Mouse (Mus musculus) layer of hippocampus, postnatal 25 days (tissue): ENCODE data around the gene Clptm1l. TPM values are rescaled to one million over a fixed set of nuclear protein-coding genes. Genes with fewer than 3 reads are reported as not detected.

Experiments used
- DNase-seq, 2 experiments: peaks; one replicate each; pipeline ENCODE4 v3.0.0; 2022; ENCODE audit warnings: mixed read lengths in 2 of 2, low spot score in 1 of 2; ENCODE audit errors: extremely low spot score in 1 of 2
- total RNA-seq, 2 experiments: library from RNA; stranded (reverse); gene quantifications; 2 replicates each; pipeline ENCODE4 v1.2.3; 2021

The Clptm1l gene
- 100 to 1,000 TPM; 130 to 140 TPM for total RNA-seq

DNA sequence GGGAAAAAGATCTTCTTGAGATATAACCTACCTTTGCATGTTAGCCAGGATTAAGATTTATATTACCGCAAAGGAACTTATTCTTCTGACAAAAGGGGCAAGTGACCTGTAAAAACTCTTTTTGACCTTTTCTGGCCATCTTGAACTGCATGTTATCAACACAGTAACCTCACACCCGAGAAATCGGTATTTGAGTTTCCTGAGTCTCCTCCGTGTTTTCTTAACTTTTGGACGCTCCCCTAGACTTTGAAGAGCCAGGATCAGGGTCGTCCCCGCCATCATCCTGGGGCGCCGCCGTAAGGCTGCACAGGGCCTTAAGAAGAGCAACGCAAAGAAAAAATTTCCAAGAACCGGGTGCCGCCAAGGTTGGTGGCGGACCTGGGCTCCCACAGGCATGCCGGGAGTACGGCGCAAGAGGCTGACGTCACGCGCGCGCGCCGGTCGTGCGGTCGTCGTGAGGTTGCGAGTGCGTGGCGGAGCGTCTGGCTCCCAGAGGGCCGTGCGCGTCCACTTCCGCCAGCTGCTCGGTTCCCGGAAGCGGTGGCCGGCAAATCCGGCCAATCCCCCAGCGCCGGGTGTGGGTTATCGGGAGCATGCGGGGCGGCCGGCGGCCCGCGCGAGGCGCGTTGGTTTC is at the start of gene Clptm1l:
TSS of gene Clptm1l (plus strand) at position 485 of the 634 bp plus-strand sequence.
- DNase-seq: peak; percentile 98

DNA sequence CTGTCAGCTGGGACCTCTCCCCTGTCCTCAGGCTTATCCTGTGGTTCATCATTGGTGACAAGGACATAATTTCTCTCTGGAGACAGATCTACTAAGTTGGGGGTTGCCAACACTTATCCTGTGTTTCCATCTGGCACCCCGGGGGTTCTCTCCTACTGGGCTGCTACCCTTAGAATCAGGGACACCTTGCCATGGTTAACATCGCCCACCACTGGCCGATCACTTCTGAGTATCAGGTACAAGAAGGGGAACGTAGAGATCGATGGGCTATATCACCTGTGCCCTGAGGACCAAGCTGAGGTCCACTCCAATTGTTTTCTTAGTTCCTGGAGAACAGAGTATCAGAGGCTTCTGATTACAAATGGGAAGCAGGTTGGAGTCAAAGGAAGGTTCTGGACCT is 39.6 kb upstream of the Clptm1l start:
- DNase-seq: no peak

DNA sequence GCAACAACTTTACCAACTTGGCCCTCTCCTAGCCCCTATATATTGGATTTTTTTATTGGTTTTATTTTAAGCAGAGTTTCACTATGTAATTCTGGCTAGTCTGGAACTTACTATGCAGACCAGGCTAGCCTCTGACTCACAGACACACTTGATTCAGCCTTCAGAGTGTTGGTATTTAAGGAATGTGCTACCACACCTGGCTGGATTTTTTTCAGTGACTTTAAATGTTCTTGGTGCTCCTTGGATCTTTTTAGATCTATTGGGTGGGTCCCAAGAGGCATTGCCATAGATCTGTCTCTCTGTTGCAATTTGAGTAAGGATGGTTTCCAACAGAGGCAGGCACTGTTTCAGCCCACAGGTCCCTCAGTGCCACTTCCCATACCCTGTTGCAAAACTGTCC is 28.8 kb upstream of the Clptm1l start:
- no peak for DNase-seq

DNA sequence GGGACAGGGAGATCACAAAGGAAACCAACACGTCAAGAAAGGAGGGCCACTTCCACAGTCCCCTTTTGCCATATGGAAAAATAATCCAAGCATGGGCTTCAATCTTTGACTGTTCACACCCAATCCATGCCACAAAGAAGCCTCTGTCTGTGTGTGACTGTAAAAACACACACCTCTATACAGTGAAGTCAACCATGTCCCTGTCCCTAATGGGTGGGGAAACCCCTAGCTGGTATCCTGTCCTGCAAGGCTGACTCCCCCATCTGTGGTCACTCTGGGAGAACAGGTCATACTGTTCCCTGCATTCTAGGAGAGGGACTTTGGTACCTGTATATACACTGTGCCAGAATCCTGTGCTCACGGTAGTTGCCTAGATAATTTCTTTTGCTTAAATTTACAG is 26.5 kb upstream of the Clptm1l start:
- no peak for DNase-seq

DNA sequence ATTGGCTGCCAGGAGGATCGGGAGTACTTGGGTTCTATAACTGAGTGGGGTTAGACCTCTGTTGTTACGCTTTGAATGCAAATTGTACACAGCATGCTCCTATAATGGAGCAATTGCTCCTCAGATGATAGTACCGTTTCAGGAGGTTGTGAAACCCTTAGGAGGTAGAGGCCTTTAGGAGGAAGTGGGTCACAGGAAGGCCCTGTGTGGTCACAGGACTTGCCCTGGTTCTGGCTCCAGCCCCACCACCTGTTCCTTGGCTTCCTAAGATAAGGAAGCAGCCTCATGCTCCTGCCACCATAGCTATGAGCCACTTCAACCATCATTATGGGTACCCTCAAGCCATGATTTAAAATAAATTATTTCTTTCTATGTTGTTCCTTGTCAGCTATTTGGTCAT is 12.3 kb upstream of the Clptm1l start:
- no peak for DNase-seq

DNA sequence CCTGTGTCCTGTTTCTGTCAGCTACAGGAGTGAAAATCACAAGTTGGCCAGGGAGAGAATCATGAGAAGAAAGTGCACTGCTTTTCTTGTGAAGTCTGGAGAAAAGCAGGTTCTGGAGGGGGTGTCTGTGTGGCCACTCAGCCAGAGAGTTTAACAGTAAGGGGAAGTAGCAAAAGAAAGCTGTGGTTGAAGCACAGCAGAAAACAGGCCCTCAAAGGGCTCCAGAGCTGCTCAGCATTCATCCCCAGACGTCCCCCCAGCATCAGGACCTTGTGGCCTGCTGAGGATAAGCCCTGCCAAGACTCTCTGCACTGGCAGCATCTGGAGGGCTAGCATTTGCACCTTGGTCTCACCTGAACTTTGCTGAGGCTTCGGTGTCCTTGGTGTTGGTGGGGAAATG is 11.3 kb upstream of the Clptm1l start:
- no peak for DNase-seq

DNA sequence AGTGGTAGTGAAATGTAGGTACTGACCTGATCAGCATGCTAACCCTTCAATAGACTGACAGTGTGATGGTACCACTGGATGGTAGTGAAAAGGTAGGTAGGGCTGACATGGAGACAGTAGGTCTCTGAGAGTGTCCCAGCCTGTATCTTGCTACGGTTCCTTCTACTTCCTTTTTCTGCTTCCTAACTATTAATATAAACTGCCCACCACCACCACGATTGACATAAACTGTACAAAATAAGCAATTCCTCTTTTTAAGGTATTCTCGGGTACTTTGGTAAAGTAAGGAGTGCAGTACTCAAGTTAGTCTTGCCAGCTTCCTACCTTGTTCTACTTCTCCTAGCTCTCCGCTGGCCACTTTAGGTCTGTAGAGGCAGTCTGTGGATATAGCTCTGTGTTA is 7.5 kb upstream of the Clptm1l start:
- DNase-seq: no peak

DNA sequence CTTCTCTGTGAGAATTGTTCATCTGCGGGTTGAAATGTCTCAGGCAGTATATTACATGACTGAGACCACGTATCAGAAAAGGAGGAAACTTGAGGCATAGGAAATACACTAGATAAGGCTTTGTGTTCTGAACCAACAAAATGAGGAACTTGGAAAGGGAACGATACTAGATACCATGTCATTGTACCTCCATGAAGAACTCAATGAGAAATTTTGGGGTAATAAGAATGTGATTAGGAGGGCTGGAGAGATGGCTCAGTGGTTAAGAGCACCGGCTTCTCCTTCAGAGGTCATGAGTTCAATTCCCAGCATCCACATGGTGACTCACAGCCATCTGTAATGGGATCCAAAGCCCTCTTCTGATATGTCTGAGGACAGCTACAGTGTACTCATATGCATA is 3.6 kb upstream of the Clptm1l start:
- no peak for DNase-seq

DNA sequence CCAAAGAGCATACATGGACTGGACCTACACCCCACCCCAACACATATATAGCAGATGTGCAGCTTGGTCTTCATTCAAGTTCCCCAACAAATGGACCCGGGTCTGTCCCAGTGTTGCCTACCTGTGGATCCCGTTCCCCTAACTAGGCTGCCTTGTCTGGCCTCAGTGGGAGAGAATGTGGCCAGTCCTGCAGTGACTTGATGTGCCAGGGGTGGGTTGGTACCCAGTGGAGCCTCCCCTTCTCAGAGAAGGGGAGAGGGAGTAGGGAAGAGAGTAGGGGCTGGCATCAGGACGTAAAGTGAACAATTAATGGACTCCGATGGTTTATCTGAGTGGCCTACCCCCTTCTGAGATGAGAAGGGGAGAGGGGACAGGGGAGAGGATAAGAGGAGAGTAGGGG is 760 bp upstream of the Clptm1l start:
- DNase-seq: no peak

DNA sequence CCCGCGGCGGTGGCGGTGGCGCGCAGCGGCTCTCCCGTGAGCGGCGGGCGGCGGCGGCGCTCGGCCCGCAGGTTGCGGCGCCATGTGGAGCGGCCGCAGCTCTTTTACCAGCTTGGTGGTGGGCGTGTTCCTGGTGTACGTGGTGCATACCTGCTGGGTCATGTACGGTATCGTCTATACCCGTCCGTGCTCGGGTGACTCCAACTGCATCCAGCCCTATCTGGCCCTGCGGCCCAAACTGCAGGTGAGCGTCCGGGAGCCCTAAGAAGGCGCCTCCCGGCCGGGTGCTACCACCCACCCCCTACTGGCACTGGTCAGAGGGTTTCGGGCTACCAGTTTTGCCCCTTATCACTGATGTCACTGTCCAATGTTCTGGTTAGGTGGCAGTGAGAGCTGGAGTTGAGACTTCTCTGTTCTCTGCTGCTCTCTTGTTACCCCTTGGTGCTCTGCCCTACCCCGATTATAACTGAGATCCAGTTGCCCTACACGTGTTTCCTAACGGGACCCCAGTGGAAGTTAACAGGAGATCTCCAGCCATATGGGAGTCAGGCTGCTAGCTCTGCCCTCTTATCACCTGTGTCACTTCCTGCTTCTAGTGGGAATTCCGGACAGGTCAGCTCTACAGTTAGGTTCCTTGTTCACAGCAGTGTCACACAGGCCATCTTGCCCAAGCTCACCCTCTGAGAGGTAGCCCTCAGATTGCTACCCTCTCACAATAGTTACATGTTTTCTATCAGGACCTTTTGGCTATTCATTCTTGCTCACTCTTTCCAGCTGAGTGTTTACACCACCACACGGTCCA is 551 bp downstream of the Clptm1l start:
- no peak for DNase-seq

DNA sequence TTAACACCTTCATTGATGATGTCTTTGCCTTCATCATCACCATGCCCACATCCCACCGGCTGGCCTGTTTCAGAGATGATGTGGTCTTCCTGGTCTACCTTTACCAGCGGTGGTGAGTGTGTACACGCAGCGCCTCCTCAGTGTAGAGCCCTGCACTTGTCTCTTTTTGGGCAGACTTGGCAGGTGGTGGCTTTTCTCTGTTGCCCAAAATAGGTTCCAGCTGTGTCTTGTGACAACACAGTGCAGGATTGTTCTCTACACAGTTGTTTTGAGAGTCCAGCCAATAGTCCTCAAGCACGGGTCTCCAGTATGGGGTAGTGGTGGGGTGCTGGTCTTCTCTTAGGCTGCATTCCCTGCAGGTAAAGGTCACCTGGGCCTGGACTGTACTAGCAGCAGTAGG is 14.6 kb downstream of the Clptm1l start:
- DNase-seq: no peak

DNA sequence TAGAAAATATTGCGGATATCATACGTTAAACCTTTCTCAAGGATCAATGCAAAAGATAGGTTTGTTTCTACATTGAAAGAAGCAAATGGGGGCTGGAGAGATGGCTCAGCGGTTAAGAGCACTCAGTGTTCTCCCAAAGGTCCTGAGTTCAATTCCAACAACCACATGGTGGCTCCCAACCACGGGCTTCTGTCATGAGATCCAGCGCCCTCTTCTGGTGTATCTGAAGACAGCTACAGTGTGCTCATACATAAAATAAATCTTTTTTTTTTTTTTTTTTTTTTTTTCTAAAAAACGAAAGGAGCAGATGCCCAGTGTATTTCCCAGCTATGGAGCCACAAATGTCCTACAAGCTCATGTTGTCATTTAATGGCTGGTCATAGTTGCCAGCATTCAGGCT is 16.8 kb downstream of the Clptm1l start:
- DNase-seq: no peak

DNA sequence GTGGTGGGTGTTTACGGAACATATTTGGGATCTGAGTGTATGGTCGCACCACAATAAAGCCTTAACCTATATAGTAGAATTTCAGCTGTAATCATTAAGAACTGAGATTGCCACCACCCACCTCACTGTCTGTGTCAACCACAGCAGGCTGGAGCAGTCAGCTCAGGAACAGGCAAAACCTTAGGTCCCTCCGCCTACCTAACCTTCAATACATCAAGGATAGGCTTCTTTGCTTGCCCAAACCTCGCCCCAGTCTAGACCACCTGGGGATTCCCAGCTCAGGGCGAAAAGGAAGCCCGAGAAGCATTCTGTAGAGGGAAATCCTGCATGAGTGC is 22.6 kb downstream of the Clptm1l start:
- DNase-seq: no peak

DNA sequence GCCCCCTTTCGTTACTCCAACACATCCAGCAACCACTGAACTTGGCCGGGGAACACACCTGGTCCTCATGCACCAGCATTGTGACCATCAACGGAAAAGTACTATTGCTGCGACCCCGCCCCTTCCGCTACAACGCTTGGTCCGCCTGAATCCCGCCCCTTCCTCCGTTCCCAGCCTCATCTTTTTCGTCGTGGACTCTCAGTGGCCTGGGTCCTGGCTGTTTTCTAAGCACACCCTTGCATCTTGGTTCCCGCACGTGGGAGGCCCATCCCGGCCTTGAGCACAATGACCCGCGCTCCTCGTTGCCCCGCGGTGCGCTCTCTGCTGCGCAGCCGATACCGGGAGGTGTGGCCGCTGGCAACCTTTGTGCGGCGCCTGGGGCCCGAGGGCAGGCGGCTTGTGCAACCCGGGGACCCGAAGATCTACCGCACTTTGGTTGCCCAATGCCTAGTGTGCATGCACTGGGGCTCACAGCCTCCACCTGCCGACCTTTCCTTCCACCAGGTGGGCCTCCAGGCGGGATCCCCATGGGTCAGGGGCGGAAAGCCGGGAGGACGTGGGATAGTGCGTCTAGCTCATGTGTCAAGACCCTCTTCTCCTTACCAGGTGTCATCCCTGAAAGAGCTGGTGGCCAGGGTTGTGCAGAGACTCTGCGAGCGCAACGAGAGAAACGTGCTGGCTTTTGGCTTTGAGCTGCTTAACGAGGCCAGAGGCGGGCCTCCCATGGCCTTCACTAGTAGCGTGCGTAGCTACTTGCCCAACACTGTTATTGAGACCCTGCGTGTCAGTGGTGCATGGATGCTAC is 23.1 kb downstream of the Clptm1l start, which contains the start of gene Tert:
TSS of gene Tert (plus strand) at position 167 of the 805 bp plus-strand sequence.
- DNase-seq: peak; percentile 17 to 39

DNA sequence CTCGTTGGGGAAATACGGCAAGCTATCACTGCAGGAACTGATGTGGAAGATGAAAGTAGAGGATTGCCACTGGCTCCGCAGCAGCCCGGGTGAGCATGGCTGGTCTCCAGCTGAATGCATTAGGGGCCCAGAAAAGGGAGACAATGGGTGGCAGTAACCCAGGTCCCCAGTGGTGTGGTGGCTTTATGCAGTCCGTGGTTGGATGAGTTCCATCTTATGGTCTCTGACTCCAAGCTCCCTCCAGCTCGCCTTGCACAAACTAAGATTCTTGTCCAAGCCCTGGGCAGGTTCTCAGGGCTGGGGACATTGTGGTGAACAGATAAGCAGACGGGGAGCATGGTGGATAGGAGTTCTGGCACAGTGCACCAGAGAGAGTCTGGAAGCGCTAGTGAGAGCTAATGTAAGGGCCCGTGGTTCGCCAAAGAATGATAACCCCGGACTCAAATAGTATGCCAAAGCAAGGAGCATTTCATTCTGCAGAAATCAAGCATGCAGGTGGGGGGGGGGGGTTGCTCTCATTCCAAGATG is 24.8 kb downstream of the Clptm1l start:
- DNase-seq: no peak

DNA sequence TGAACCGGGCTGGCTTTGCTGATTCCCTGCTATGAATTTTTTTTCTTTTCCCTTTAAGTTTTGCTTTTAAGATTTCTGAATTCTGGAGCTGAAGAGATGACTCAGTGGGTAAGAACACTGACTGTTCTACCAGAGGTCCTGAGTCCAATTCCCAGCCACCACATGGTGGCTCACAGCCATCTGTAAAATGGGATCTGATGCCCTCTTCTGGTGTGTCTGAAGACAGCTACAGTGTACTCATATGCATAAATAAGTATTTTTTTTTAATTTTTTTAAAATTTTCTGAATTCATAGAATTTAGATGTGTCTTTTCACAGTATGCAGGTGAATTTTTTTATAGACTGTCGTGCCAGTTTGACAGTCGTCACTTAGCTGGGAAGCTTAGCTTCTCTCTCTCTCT is 28.0 kb downstream of the Clptm1l start:
- DNase-seq: no peak

DNA sequence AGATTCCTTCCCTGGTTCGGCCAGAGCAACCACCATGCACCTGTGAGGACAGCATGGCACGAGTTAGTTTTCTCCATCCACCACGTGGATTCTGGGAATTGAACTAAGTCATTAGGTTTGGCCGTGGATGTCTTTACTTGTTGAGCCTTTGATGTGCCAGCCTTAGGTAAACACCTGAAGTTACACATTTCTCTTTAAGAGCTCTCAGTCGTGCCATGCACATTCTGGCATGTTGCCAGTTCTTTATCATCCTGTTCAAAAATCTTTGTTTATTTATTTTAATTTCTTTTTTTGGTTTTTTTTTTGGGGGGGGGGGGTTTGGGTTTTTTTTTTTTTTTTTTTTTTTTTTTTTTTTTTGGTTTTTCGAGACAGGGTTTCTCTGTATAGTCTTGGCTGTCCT is 34.0 kb downstream of the Clptm1l start:
- DNase-seq: no peak

DNA sequence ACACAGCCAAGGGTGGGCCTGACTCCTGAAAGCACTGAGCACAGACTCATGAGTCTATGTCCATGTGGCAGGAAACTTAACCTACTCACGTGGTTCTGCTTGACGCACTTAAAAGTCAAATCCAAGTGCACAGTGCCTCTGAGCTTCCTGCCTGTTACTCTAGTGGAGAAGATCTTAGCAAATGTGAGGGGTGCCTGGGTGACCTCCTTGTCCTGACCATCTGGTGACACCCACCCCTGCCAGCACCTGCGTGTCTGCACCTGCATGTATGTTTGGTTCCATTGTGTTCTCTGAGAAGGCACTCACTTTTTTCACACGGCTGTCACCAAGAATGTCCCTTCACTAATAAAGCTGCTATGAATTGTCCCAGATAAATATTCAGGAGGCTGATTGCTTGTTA is 37.5 kb downstream of the Clptm1l start:
- DNase-seq: no peak

DNA sequence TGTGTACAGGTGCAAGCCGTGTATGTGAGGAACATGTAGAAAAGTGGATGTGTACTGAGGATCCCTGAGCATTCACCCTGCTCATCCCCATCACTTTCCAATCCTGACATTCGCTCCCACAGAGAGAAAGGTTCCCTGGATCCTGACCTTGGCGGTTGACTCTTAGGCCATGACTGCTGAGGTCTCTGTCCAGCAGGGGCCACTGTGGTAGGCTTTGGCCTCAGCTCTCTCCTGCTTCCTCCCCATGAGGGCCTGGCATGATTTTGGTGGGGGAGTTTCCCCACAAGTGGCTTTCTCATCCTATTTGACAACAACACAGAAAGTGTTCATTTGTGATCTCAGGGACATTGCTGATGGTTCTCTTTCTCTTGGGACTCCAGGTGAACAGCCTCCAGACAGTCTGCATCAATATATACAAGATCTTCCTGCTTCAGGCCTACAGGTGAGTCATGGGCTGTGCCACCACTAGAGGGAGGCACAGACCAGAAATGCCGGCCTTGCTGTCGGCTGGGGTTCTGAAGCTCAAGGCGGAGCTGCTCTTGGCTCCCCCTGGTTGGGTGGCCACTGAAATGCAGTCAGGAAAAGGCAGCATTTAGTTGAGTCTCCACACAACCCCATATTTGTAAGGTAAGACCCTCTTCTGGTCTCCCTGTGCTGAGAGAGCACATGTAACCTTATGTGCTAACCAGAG is 42.7 kb downstream of the Clptm1l start:
- peak; percentile 30 to 58 for DNase-seq

DNA sequence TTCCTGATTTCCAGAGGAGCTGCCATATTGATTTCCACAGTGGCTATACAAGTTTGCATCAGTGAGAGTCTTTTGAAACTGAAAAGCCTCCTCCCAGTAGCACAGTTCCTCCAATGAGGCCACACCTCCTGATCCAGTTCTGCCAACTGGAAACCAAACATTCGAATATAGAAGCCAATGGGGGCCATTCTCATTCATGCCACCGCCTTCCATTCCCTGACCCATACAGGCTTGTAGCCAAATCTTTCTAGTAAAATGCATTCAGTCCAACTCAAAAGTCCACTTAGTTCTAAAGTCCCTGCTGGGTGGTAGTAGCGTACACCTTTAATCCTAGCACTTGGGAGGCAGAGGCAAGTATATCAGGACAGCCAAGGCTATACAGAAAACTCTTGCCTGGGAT is 49.5 kb downstream of the Clptm1l start:
- DNase-seq: no peak

DNA sequence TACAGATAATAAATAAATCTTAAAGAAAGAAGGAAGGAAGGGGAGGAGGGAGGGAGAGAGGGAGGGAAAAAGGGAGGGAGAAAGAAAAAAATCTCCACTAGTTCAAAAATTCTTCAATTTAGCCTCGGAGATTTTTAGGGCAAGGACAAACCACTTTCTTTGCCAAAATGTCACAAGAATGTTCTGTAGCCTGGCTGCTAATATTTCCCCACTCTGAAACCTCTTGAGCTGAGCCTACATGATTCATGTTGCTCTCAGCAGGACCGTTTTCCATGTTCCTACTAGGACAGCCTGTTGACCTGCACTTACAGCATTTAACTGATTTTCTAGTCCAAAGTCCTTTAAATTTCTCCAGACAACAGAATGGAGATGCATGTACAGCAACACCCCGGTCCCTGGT is 51.2 kb downstream of the Clptm1l start:
- DNase-seq: no peak
